Mouse (Mus musculus) activated CD4-positive, CD25-positive, alpha-beta regulatory T cell (primary cell): Measurements from ENCODE around the gene Gbp9. TPM values are rescaled to one million over a fixed set of nuclear protein-coding genes. Genes with fewer than 3 reads are reported as not detected.

ENCODE experiments used
- polyA plus RNA-seq, 2 experiments: library from polyadenylated mRNA; unstranded; fragments of 100-300 nt; shearing (Covaris generic); gene quantifications; one replicate each; pipeline ENCODE4 v1.2.1; 2017

The Gbp9 gene
- polyA plus RNA-seq, result 100 to 1,000 TPM; 139 to 163 TPM

GRCm38 (mm10) chr5:105139409-105140088, at the start of gene Gbp9, which contains the start of the genes Gbp8 and Gbp4:
TSS of gene Gbp9 (minus strand) at chr5:105139539.
TSS of gene Gbp8 (minus strand) at chr5:105139540.
TSS of gene Gbp4 (minus strand) at chr5:105139586.

Other genes starting within 250 kb of the Gbp9 start
- 10 to 100 TPM; 21.7 to 34.0 TPM for gene Abcg3, start 156.8 kb downstream of the Gbp9 start, polyA plus RNA-seq
- gene Gbp8, start within 50 bp of the Gbp9 start, polyA plus RNA-seq, result 100 to 1,000 TPM in 1 of 2 experiments, 10 to 100 TPM in 1; 65.1 to 102 TPM
- gene Gbp4, start within 50 bp of the Gbp9 start, polyA plus RNA-seq, result 100 to 1,000 TPM; 292 to 360 TPM
- gene Gbp10, start 100.0 kb upstream of the Gbp9 start, polyA plus RNA-seq, result 100 to 1,000 TPM in 1 of 2 experiments, 10 to 100 TPM in 1; 85.7 to 108 TPM
- gene Gm43302, start 154.2 kb upstream of the Gbp9 start, polyA plus RNA-seq, result 10 to 100 TPM in 1 of 2 experiments, 1 to 10 TPM in 1; 4.3 to 14.0 TPM
- 100 to 1,000 TPM; 203 to 340 TPM for gene Gbp6, start 154.2 kb upstream of the Gbp9 start, polyA plus RNA-seq